Mouse (Mus musculus) induced T-regulatory cell, adult 2 months (primary cell): ENCODE results near the gene Gpx4.
"Not testable (repeated sequence)": the region's sequence is repeated elsewhere in the genome, so short reads cannot be mapped to it uniquely, and the experiment has no call there.

ENCODE experiments used
- DNase-seq: peaks from one replicate; pipeline ENCODE4 v3.0.0-alpha.2; 2012; ENCODE audit warnings: low read depth

Gpx4 gene

GRCm38 (mm10) chr10:80050885-80051617 is 4.1 kb downstream of the Gpx4 start:
- no peak for DNase-seq

- peak; percentile 60 for DNase-seq
These were observed 4.8 kb downstream of the Gpx4 start for GRCm38 (mm10) chr10:80051618-80052373.

GRCm38 (mm10) chr10:80052374-80052764 is 5.4 kb downstream of the Gpx4 start:
- DNase-seq: no peak

GRCm38 (mm10) chr10:80053259-80053780 is 6.4 kb downstream of the Gpx4 start:
- peak; percentile 100 for DNase-seq

GRCm38 (mm10) chr10:80053831-80054815 is 7.2 kb downstream of the Gpx4 start:
- DNase-seq: peak; percentile 79

GRCm38 (mm10) chr10:80054911-80055310 is 7.9 kb downstream of the Gpx4 start:
- DNase-seq: not testable (repeated sequence)

- no peak for DNase-seq
These were observed 8.4 kb downstream of the Gpx4 start for GRCm38 (mm10) chr10:80055364-80055763.

- DNase-seq: no peak
These were observed 8.9 kb downstream of the Gpx4 start for GRCm38 (mm10) chr10:80055891-80056290.

GRCm38 (mm10) chr10:80056506-80056905 is 9.5 kb downstream of the Gpx4 start:
- DNase-seq: no peak

GRCm38 (mm10) chr10:80056976-80057682 is 10.2 kb downstream of the Gpx4 start:
- no peak for DNase-seq

- DNase-seq: no peak
These were observed 10.8 kb downstream of the Gpx4 start for GRCm38 (mm10) chr10:80057683-80058326.

GRCm38 (mm10) chr10:80063104-80063503 is 16.1 kb downstream of the Gpx4 start:
- no peak for DNase-seq

- peak; percentile 33 for DNase-seq
These were observed 17.1 kb downstream of the Gpx4 start for GRCm38 (mm10) chr10:80063877-80064650.

- DNase-seq: no peak
These were observed 22.3 kb downstream of the Gpx4 start for GRCm38 (mm10) chr10:80069251-80069650.

GRCm38 (mm10) chr10:80069948-80070450 is 23.0 kb downstream of the Gpx4 start:
- no peak for DNase-seq

GRCm38 (mm10) chr10:80070837-80071515 is 24.0 kb downstream of the Gpx4 start:
- no peak for DNase-seq

- DNase-seq: no peak
These were observed 24.5 kb downstream of the Gpx4 start for GRCm38 (mm10) chr10:80071516-80071900.

- DNase-seq: peak; percentile 22
These were observed 25.9 kb downstream of the Gpx4 start for GRCm38 (mm10) chr10:80072623-80073489.
